Mouse (Mus musculus) heart, postnatal 0 days (tissue): ENCODE measurements around the gene Ntf3.

ENCODE experiments used
- CTCF ChIP-seq: IDR thresholded peaks from 2 replicates; pipeline ENCODE4 v1.5.1; 2016; ENCODE audit warnings: antibody characterized with exemption, control low read depth, low read depth
- EP300 ChIP-seq: IDR thresholded peaks from 2 replicates; pipeline ENCODE4 v1.6.1; 2016; ENCODE audit warnings: antibody characterized with exemption, low read depth

- TF ChIP-seq EP300 (no peak), CTCF (no peak; the same call in 1 of the 2 replicates)
Measured at GRCm38 (mm10) chr6:126163181-126163621, 3.5 kb downstream of the Ntf3 start.
